Mouse (Mus musculus) neutrophil, adult 5-6 weeks (primary cell): ENCODE measurements around the gene Apba3. TPM values are rescaled to one million over a fixed set of nuclear protein-coding genes. Genes with fewer than 3 reads are reported as not detected.
A peak's percentile ranks its signal among the peaks of the same experiment; 100 is the strongest.
"Not testable (repeated sequence)": the region's sequence is repeated elsewhere in the genome, so short reads cannot be mapped to it uniquely, and the experiment has no call there.

ENCODE experiments used
- ATAC-seq: fragments of 151-379, 151-347 bp; 2 replicates; pipeline ENCODE4 v1.8.0; 2017; ENCODE audit warnings: mild to moderate bottlenecking, moderate TSS enrichment; ENCODE audit not compliant: insufficient number of reproducible peaks, poor library complexity, low FRiP score, severe bottlenecking; ENCODE audit errors: extremely low read depth
- total RNA-seq: library from RNA; stranded (forward); fragments of 200-1000 nt; gene quantifications from 2 replicates; pipeline ENCODE4 v1.2.3, GENCODE M21; 2017

Gene Apba3
- total RNA-seq: 16.6 and 24.0 TPM in 2 replicates

DNA sequence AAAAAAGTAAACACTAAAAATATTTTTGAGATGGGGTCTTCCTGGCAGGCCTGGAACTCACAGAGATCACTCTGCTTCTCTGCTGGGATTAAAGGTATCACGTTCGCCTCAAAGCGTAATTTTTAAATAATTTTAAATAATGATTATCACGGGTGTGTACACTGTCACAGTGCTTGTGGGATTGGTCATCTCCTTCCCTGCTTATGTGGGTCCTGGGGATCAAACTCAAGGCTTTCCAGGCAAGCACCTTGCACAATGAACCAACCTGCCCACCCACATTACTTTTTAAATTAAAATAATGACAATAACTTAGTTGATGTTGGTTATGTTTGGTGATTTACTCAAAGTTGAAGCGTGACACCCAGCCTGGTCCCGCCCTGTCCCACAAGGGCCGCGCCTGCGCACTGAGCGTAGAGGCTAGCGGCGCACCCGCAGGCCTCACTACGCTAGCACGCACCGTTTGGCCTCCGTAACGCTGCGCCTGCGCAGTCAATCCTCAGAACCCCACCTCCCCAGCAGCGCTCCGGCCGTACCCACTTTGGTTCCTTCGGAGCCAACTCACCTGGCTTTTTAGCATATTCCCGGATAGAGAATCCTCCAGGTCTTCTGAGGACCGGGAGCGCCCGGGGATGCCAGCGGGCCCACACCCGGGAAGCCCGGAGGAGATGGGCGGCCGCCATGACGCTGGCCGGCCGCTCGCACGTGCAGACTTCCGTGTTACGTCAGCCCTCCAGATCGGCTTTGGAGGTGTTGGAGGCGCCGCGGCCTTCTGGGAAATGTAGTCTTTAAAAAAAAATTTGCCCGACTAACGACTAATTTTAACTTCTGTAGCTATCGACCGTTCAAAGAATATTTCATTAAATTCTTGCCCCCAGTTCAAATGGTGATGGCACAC, at the start of gene Apba3, which contains the start of gene Mrpl54:
TSS of gene Apba3 (plus strand) at position 750 of the 895 bp plus-strand sequence.
TSS of gene Mrpl54 (minus strand) at position 724 of the 895 bp plus-strand sequence.
- peak; percentile 74 for ATAC-seq

DNA sequence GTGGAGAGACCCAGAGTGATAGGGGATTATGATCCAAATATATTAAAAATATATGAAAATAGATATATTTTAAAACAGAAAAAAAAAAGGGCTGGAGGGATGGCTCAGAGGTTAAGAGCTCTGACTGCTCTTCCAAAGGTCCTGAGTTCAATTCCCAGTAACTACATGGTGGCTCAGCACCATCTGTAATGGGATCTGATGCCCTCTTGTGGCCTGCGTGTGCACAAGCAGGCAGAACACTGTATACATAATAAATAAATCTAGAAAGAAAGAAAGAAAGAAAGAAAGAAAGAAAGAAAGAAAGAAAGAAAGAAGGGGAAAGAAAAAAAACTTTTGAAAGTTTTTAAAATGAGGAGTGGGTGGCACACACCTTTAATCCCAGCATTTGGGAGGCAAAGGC, 49.5 kb upstream of the Apba3 start:
- ATAC-seq: not testable (repeated sequence)

DNA sequence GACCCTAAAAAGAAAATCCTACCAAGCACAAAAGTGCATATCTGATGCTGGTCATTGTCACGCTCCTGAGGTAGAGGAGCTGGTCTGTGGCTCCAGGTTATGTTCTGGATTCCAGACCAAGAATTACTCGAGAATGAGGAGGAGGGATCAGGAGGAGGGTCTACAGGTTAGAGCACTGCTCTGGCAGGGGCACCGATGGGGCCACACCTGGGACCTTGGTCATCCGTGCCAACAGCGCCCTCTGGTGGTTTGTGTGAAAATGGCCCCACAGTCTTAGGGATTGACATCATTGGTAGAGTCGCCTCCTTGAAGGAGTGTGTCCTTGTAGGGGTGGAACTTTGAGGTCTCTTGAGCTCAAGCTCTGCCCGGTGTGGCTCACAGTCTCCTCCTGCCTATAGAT, 48.8 kb upstream of the Apba3 start:
- ATAC-seq: peak; percentile 68

DNA sequence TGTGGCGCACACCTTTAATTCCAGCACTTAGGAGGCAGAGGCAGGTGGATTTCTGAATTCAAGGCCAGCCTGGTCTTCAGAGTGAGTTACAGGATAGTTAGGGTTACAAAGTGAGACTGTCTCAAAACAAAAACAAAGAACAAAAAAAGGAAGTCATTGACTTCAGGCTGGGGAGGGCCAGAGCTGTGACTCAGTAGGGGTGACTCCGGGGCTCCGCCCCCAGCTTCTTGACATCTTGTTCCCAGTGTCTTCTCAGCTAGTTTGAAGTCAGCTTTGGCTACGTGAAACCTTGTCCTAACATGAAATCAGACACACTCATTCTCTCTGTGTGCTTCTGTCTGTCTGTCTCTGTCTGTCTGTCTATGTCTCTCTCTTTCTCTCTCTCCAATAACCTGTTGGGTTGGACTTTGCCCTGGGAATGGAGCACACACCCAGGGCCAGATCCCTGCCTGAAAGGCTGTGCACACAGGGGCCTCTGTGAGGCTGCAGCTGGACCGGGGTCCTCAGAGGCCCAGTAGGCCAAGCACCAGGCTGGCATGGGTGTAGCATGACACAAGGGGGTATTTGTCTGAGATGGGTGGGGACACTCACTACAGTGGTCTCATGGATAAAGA, 45.3 kb upstream of the Apba3 start:
- ATAC-seq: peak; percentile 50; the same call in 1 of the 2 replicates

DNA sequence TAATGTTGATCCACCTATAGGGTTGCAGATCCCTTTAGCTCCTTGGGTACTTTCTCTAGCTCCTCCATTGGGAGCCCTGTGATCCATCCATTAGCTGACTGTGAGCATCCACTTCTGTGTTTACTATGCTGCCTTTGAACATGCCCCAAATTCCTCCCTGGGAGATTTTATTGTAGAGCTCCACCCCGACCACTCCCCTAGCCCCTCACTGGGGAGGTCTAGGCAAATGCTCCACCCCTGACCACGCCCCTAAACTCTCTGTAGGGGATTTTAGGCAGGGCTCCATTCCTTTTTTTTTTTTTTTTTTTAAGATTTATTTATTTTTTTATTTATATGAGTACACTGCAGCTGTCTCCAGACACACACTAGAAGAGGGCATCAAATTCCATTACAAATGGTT, 43.0 kb upstream of the Apba3 start:
- ATAC-seq: not testable (repeated sequence)

DNA sequence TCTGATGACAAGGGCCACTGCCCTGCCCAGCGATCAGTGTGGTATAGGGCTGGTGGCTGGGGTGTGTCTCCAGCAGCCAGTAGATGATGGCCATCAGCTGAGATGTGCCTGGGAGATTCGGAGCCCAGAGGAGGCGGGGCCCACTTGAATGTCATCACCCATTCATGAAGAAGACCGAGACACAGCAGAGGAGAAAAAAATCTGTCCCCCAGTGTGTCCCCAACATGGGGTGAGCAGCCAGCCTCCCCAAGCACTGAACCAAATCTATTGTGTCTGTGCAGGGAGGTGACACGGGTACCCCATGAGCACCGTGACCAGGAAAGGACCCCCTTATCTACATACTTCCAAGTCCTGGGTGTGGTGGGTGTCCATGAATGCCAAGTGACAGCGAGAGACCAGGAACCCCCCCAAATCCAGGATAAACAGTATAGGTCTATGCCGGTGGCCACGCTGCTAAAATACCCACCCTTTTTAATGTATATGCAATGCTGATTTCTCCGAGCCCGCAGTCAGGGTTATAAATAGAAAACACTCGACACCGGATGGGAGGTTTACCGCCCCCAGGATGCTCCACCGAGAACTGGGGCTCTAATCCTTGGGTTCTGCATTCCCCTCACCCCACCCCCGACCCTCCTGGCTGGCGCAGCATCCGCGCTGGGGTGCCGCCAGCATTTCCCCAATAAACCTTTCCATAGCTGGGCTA, 36.9 kb upstream of the Apba3 start:
- no peak for ATAC-seq

DNA sequence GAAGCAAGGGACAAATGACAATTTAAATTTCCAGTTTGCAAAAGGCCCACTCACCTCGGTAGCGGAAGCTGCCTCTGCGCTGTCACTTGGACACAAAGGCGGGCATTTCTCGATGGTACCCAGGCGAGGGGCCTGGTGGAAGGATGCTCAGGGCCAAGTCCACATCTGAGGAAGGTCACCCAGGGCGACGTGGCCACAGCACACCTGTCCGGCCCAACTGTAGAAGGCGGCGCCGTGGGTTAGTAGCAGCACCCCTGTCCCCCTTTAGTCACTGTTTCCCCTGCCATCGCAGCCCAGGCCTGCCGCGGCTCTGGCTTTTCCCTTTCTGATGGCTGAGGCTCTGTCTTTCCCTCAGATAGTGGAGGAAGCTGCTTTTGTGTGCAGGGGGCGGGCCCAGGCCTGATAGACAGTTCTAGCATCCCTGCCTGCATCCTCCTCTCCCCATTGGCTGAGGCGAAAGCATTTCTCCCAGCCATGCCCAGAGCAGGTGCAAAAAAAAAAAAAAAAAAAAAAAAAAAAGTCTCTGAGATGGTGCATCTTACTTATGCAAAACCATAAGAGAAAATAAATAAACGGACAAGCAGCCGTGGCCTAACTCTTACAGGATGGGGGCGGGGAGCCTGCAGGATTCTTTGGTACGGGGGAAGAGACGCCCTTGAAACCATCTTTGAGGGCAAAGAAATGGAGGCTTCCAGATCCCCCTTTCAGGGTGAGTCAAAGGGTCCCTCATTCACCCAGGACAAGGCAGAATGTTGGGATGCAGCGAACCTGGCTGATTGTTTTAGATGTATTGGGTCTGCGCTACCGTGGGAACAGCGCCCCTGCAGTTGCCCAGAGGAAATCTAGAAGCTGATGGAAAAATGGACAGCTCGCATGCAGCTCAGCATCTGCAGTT, 36.1 kb upstream of the Apba3 start, which contains the start of gene Atcay:
TSS of gene Atcay (minus strand) at position 396 of the 895 bp plus-strand sequence.
- no peak for ATAC-seq

DNA sequence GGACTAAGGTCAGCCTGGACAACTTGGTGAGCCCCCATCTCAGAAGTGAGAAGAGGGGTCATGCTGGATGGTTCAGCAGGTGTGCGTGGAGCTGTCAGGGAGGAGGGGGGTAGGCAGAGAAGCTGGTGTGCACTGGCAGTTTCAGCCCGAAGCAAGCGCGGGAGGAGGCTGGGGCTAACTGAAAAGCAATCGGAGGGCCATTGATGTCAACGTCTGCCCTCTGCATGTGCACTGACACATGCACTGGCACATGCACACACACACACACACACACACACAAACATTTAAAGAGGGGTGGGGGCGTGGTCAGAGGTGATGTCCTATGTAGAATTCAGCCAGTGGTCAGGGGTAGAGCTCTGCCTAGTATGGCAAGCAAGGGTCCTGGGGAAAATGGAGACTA, 35.3 kb upstream of the Apba3 start:
- no peak for ATAC-seq

DNA sequence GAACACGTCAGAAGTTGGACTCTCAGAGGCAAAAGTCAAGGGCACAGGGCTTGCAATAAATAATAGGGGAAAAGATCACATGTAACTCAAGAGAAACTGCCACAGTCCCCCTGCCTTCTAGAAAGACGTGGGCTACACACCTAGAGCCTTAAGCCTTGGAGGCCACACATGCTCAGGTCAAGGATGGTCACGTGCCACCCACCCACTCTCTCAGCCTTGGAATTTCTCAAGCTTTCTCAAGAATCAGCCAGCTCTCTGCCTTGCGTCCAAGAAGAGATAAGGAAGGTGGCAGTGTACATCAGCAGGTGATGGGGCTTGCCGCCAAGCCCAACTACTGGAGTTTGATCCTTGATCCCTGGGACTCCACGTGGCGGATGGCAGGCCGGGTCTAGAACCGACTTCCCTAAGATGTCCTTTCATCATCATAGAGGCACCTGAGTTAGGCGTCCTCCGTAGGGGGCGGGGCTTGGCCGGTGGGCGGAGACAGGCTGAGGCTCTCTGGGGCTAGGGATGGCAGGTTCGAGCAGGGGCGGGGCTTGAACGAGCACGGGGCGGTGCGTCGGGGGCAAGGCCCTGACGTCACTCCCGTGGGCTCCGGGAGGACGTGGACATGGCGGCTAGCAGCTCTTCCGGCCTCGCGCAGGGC, 34.1 kb upstream of the Apba3 start, which contains the start of gene Zfr2:
TSS of gene Zfr2 (plus strand) at position 576 of the 646 bp plus-strand sequence.
- peak; percentile 81 for ATAC-seq

DNA sequence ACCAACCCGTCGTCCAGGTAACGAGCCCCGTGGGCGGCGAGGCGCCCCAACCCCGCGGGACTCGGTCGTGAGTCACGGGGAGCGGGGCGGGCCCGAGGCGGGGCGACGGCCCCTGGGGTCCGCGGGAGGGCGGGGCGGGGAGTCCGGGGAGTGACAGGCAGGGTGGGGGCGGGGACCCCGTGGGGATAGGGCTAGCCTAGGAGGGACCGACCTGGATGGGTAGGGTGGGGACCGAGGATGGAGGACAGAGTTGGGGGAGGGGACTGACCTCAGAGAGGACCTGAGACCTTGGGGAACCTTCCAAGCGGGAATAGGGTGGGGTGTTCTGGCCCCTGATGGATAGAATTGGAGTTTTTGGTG, 33.6 kb upstream of the Apba3 start:
- ATAC-seq: no peak

DNA sequence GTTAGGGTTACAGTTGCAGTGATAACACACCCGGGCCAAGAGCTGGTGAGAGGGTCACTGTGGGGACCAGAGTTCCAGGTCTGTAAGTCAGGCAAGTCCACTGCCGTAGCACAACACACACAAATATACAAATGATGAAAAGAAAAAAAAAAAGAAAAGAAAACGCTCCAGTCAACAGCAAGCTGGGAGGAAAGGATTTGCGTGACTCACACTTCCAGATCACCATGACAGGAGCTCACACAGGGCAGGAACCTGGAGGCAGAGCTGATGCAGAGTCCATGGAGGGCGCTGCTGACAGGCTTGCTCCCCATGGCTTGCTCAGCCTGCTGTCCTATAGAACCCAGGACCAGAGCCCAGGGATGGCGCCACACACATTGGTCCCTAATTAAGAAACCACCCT, 32.6 kb upstream of the Apba3 start:
- no peak for ATAC-seq

DNA sequence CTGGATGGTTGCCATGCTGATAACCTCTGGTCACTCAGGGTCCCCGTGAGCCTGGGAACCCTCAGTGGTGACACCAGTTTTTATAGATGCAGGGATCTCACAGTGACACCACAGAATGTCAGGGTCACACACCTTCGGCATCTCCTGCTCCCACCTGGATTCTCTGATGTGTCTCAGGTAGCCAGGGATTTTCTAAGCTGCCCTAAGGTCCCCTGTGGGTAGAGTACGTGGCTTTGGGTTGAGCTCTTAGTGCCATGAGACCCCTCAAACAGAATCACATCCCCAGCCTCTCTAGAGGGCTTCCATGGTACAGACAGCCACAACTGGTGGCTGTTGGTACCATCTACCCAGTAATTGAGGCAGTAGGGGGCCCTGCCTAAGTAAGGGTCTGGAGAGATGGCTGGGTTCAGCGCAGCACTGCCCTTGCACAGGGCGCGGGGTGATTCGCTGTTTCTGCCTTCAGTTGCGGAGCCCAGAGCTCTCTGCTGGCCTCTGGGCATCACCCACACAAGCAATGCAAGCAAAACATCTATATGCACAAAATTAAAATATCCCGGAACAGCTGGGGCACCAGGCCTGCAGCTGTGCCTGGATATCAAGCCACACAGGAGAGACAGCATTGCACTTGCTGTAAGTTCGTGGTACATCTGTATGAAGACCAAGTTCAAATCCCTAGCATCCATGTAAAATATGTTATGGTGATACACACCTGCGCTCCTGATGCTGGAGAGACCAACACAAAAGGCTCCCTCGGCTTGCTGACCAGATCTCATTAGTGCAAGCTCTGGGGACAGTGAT, 30.1 kb upstream of the Apba3 start:
- no peak for ATAC-seq

DNA sequence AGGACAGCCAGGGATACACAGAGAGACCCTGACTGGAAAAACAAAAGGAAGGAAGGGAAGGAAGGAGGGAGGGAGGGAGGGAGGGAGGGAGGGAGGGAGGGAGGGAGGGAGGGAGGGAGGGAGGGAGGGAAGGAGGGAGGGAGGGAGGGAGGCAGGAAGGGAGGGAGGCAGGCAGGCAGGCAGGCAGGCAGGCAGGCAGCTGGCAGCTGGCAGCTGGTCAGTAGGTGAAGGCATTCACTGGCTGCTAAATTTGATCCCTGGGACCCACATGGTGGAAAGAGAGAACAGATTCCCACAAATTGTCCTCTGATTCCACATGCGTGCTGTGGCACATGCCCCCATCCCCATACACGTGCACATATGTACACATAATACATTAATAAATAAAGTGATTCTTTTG, 28.1 kb upstream of the Apba3 start:
- no peak for ATAC-seq

DNA sequence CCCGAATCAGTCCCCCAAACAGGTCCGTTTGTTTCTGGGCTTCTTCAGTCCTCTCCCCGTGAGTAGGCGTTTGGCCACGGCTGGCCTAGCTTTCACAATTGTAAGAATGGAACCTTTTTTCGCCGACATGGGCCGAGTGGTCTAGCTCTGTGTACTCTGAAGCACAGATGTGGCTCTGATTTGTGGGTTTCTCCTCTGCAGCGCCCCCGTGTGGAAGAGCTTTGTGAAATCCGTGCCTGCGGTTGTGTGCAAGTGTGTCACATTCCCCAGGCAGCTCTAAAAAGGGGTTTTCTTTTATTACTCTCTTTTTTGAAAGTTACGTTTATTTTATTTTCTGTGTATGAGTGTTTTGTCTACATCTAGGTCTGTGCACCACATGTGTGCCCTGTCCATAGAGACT, 25.9 kb upstream of the Apba3 start:
- no peak for ATAC-seq

DNA sequence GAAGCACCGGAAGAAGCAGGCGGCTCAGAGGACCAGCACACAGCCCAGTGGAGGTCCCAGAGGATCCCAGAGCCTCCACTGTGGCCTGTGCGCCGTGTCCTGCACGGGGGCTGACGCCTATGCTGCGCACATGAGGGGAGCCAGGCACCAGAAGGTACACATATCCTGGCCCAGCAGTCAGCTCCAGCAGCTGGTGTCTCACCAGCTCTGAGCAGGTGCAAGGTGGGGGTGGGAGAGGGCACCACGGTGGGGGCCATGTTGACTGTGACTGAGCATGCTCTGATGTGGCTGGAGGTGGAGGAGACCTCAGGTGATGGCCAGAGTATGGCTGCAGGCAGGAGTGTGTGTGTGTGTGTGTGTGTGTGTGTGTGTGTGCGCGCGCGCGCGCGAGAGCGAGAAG, 24.7 kb upstream of the Apba3 start:
- no peak for ATAC-seq

DNA sequence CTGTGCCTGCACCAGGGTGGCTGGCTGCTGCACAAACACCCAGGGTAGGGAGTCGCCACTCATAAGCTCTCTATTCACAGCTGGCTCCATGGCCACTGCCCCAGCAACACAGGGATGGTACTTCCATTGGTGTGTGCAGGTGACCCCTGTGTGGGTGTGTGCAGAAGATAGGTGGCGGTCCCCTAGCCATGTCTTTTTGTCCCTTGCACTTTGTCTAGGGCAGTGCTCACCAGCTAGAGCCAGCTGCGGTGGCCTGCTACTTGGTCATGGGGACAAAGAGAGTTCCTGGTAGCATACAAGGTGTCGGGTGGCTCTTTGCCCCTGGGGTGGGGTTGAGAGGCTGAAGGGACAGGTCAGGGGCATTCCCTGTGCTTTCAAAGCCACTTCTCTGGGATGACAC, 22.6 kb upstream of the Apba3 start:
- ATAC-seq: no peak

DNA sequence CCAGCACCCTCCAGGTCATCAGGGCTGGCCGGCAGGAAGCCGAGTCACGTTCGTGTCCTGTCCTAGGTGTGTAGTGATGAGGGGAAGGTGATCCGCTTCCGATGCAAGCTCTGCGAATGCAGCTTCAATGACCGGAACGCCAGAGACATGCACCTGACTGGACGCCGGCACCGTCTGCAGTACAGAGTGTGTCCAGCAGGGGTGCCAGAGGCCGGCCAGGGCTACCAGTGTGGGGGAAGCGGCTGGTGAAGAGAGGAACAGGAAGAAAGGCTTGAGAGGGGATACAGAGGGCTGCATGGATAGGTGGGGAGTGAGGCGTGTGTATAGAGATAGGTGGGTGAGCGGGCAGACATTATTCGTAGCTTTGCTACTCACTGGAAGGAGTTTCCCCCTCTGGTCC, 22.2 kb upstream of the Apba3 start:
- ATAC-seq: peak; percentile 86
